Mouse (Mus musculus) cerebellum, adult 2 months (tissue): Measurements from ENCODE around the gene Grb10.

Source experiments
- CTCF ChIP-seq: fragments of 200-500 bp; IDR thresholded peaks from 2 replicates; pipeline ENCODE4 v1.5.1; 2011; ENCODE audit warnings: low read depth, mild to moderate bottlenecking, control low read depth, low read length, moderate library complexity, borderline replicate concordance; ENCODE audit not compliant: insufficient read depth
- POLR2A ChIP-seq: fragments of 200-500 bp; IDR thresholded peaks from 2 replicates; pipeline ENCODE4 v1.6.1; 2011; ENCODE audit warnings: low read length, control low read depth, borderline replicate concordance; ENCODE audit not compliant: insufficient read depth

DNA sequence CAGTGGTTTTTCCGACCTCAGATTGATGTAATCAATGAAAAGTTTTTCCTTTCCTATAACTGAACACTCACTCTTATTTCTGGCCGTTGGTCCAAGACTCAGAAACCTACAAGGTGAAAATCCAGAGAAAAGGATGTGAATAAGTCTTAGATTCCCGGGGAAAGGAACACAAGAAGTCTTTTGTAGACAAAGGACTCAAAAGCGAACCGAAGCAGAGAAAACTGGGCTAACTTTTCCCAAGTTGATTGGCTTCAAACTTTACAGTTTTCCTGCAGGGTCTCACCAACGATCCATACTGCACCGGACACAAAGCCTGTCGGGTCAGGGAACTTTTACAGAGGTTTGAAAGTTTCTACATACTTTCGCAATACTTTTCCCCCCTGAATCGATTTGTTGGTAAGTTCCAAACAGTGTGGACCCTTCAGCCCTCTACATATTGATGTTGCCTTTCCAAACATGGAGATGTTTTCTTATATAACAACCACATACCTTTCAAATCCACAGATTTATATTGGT, at the start of gene Grb10:
- TF ChIP-seq CTCF, result no peak
- TF ChIP-seq POLR2A, result no peak
